Mouse (Mus musculus) cortical plate, adult 2 months (tissue): ENCODE measurements at regions not wholly inside any gene's neighbourhood (a gene's known extent, or its start where the extent isn't known, plus 50 kb on each side); places are given as distances from the start of the nearest gene placed in this dataset.

ENCODE experiments used
- CTCF ChIP-seq: fragments of 200-500 bp; IDR thresholded peaks from 2 replicates; pipeline ENCODE4 v1.5.1; 2011; ENCODE audit warnings: mild to moderate bottlenecking, control low read depth, low read length; ENCODE audit not compliant: insufficient read depth; ENCODE audit errors: extremely low read depth
- POLR2A ChIP-seq: fragments of 200-500 bp; IDR thresholded peaks from 2 replicates; pipeline ENCODE4 v1.6.1; 2011; ENCODE audit warnings: mild to moderate bottlenecking, low read length, control low read depth; ENCODE audit not compliant: insufficient read depth; ENCODE audit errors: extremely low read depth

DNA sequence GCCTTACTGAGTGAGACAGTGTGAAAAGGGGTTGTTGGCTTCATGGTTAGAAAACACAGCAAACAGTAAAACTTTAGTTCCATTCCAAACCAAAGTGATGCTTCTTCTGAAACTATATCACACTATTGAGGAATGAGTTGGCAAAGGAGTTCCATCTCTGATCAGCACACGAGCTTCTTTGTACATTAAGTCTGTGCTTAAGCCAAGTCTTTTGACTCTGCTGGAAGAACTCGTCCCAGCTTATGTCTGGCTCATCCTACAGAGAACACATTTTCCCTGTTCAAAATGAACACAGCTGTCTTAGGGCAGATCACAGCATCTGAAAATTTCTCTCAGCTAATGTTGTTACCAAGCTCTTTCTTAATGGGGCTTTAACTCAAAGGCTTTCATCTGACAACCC lies 166.5 kb upstream of the 4931408C20Rik start:
- TF ChIP-seq CTCF = no peak
- no peak for TF ChIP-seq POLR2A
